Mouse (Mus musculus) c-Kit-positive CD71-positive TER-119-positive erythroid progenitor cells, embryonic 14.5 days (primary cell): Measurements from ENCODE around the gene Nav2.

Experiments
- DNase-seq: peaks from one replicate; pipeline ENCODE4 v3.0.0-alpha.2; 2013; ENCODE audit warnings: low spot score

The Nav2 gene

GRCm38 (mm10) chr7:49004402-49004801, 95.9 kb downstream of the Nav2 start:
- DNase-seq, result no peak

GRCm38 (mm10) chr7:49006886-49007285, 98.4 kb downstream of the Nav2 start:
- no peak for DNase-seq

GRCm38 (mm10) chr7:49010739-49011138, 102.2 kb downstream of the Nav2 start:
- no peak for DNase-seq

GRCm38 (mm10) chr7:49012027-49012426, 103.5 kb downstream of the Nav2 start:
- DNase-seq, result no peak

- DNase-seq, result no peak
These were observed 106.0 kb downstream of the Nav2 start for GRCm38 (mm10) chr7:49014480-49014879.

GRCm38 (mm10) chr7:49015297-49015696, 106.8 kb downstream of the Nav2 start:
- DNase-seq, result no peak

- no peak for DNase-seq
These were observed 107.6 kb downstream of the Nav2 start for GRCm38 (mm10) chr7:49016088-49016487.

GRCm38 (mm10) chr7:49017794-49018193, 109.3 kb downstream of the Nav2 start:
- no peak for DNase-seq

- DNase-seq, result no peak
These were observed 110.0 kb downstream of the Nav2 start for GRCm38 (mm10) chr7:49018478-49018914.

GRCm38 (mm10) chr7:49025026-49025815, 116.7 kb downstream of the Nav2 start:
- no peak for DNase-seq

- no peak for DNase-seq
These were observed 117.5 kb downstream of the Nav2 start for GRCm38 (mm10) chr7:49025991-49026390.

GRCm38 (mm10) chr7:49026466-49026865, 118.0 kb downstream of the Nav2 start:
- no peak for DNase-seq

GRCm38 (mm10) chr7:49029282-49030012, 120.9 kb downstream of the Nav2 start:
- DNase-seq, result no peak

- no peak for DNase-seq
These were observed 123.7 kb downstream of the Nav2 start for GRCm38 (mm10) chr7:49032216-49032615.

GRCm38 (mm10) chr7:49034253-49034652, 125.7 kb downstream of the Nav2 start:
- DNase-seq, result no peak

GRCm38 (mm10) chr7:49040163-49040562, 131.6 kb downstream of the Nav2 start:
- DNase-seq, result no peak

- no peak for DNase-seq
These were observed 133.0 kb downstream of the Nav2 start for GRCm38 (mm10) chr7:49041334-49042070.

GRCm38 (mm10) chr7:49045499-49046346, 137.2 kb downstream of the Nav2 start:
- DNase-seq, result no peak

GRCm38 (mm10) chr7:49046347-49046989, 138.0 kb downstream of the Nav2 start:
- DNase-seq, result no peak

GRCm38 (mm10) chr7:49047336-49047735, 138.8 kb downstream of the Nav2 start:
- no peak for DNase-seq
